Mouse (Mus musculus) limb, embryonic 10.5 days (tissue): ENCODE data around the gene Cped1. TPM values are rescaled to one million over a fixed set of nuclear protein-coding genes. Genes with fewer than 3 reads are reported as not detected.
A peak's percentile ranks its signal among the peaks of the same experiment; 100 is the strongest.
"Not testable (repeated sequence)": the region's sequence is repeated elsewhere in the genome, so short reads cannot be mapped to it uniquely, and the experiment has no call there.

Experiments
- DNase-seq: peaks from one replicate; pipeline ENCODE4 v3.0.0-alpha.2; 2017; ENCODE audit warnings: low spot score
- H3K27ac ChIP-seq: fragments of 300-500 bp; sonication (generic); 2 replicates; pipeline ENCODE4 v1.5.1; 2016; ENCODE audit warnings: mild to moderate bottlenecking
- H3K27me3 ChIP-seq: fragments of 300-500 bp; sonication (generic); 2 replicates; pipeline ENCODE4 v1.6.1; 2016; ENCODE audit warnings: low read depth, mild to moderate bottlenecking; ENCODE audit not compliant: poor library complexity, severe bottlenecking
- H3K36me3 ChIP-seq: fragments of 300-500 bp; sonication (generic); 2 replicates; pipeline ENCODE4 v1.6.1; 2016; ENCODE audit warnings: mild to moderate bottlenecking, moderate library complexity
- H3K4me1 ChIP-seq: fragments of 300-500 bp; sonication (generic); 2 replicates; pipeline ENCODE4 v1.6.1; 2016
- H3K4me3 ChIP-seq: fragments of 300-500 bp; sonication (generic); 2 replicates; pipeline ENCODE4 v1.5.1; 2016; ENCODE audit warnings: mild to moderate bottlenecking, moderate library complexity
- H3K9me3 ChIP-seq: fragments of 300-500 bp; sonication (generic); replicated peaks from 2 replicates; pipeline ENCODE4 v1.6.1; 2016; ENCODE audit warnings: mild to moderate bottlenecking
- WGBS: fragments of 180-500 bp; shearing (Covaris S2); methylation state at CpG from one replicate; pipeline ENCODE4 v1.1.7; 2016; 5-methylcytosine and 5-hydroxymethylcytosine counted together
- polyA plus RNA-seq: library from polyadenylated mRNA; unstranded; fragments of >200 nt; fragmentation: Nextera tagmentation; extraction: Ambion mirVana; gene quantifications from 2 replicates; pipeline ENCODE4 v1.2.1, GENCODE M21; 2016

Gene Cped1
- polyA plus RNA-seq, 1 experiment from 2014 or later: 63.8 TPM

GRCm38 (mm10) chr6:22262519-22262918 lies 276.8 kb downstream of the Cped1 start:
- DNase-seq: no peak
- WGBS: 57% methylated on average over 4 of the region's 4 CpGs
- Histone ChIP-seq H3K27me3 (no peaks in the 10 kb centered on the region), H3K9me3 (no peaks in the 10 kb centered on the region), H3K27ac (no peak overlapping the region), H3K4me1 (no peaks in the 10 kb centered on the region), H3K4me3 (no peak overlapping the region), H3K36me3 (no peaks in the 10 kb centered on the region)

DNA sequence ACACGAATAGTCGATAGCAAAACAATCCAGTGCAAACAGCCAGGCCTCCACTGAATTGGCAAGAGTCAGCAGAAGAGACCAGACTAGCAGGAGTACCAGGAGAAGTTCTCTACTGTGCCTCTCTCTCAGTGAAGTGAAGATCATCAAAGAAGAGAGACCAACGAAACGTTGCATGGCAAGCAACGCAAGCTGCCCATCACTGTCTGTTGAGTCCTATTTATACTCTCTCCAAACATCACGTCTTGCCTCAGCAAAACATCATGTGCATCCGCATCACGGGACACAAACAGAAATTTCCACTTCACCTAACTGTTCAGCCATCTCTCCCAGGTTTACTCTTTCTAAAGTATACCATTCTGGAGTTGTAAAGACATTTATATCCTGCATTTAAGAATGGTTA lies 278.4 kb downstream of the Cped1 start:
- H3K4me3 ChIP-seq, H3K4me1 ChIP-seq, H3K36me3 ChIP-seq, DNase-seq, H3K27me3 ChIP-seq, H3K27ac ChIP-seq, H3K9me3 ChIP-seq: not testable (repeated sequence)
- WGBS: 89% methylated on average over 8 of the region's 8 CpGs

GRCm38 (mm10) chr6:22266018-22266417 lies 280.3 kb downstream of the Cped1 start:
- 81% methylated on average over 4 of the region's 4 CpGs for WGBS
- H3K4me3 ChIP-seq: no peak overlapping the region
- no peaks in the 10 kb centered on the region for H3K36me3 ChIP-seq
- no peak for DNase-seq
- H3K4me1 ChIP-seq: no peaks in the 10 kb centered on the region
- no peak overlapping the region for H3K27ac ChIP-seq
- no peaks in the 10 kb centered on the region for H3K9me3 ChIP-seq
- H3K27me3 ChIP-seq: no peaks in the 10 kb centered on the region

GRCm38 (mm10) chr6:22267807-22268667 lies 282.3 kb downstream of the Cped1 start:
- no peaks in the 10 kb centered on the region for H3K4me1 ChIP-seq
- H3K4me3 ChIP-seq: no peak overlapping the region
- no peak for DNase-seq
- 77% methylated on average over 5 of the region's 5 CpGs for WGBS
- H3K36me3 ChIP-seq: no peaks in the 10 kb centered on the region
- H3K27ac ChIP-seq: no peak overlapping the region
- H3K27me3 ChIP-seq: no peaks in the 10 kb centered on the region
- H3K9me3 ChIP-seq: no peaks in the 10 kb centered on the region

DNA sequence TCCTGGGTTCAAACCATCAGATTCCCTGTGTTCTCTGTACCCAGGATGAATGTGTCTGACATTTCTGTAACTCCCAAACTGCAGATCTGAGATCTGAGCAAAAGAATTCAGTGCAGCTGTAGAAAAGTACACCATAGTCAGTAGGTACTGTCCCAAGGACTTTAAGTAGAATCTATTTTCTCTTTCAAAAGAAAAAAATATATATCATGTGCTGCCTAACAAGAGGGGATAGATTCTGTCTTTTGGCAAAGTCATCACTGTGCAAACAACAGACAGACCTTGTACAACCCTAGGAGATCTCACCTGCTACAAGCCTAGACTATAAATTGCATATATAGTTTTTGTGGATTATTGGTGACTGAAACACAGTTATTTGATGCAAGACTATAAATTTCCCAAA lies 283.0 kb downstream of the Cped1 start:
- no peaks in the 10 kb centered on the region for H3K9me3 ChIP-seq
- H3K27me3 ChIP-seq: no peaks in the 10 kb centered on the region
- no peaks in the 10 kb centered on the region for H3K36me3 ChIP-seq
- H3K4me3 ChIP-seq: no peak overlapping the region
- H3K27ac ChIP-seq: no peak overlapping the region
- H3K4me1 ChIP-seq: no peaks in the 10 kb centered on the region
- DNase-seq: no peak

DNA sequence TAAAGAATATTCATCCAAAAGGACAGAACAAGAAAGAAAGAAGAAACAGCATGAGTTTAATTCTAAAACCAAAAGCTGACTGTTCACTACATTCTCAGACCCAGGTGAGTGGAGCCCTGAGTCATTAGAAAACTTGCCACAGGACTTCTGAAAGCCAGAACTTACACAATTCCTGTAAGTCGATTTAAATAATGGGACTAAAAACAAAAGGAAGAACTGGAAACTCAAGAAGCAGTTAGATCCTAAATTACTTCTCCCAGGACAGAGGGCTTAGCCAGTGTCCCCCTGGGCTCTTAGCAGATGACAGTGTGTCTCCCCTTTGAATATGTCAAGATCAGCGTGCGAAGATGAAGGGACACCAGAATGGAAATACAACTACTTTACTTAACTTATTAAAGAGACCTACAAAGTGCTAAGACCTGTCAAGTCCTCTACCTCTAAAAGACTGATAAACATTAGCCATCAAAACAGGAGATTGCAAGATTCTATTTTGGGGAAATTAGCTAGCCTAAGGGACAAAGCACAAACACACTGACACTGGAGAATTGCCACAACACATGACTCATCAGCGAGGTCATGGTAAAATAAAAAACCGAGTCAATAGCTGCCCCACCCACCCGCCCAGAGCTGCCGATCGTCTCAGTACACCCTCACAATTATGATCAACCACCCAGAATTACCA lies 284.3 kb downstream of the Cped1 start:
- Histone ChIP-seq H3K27ac (no peak overlapping the region), H3K9me3 (no peaks in the 10 kb centered on the region), H3K4me1 (no peaks in the 10 kb centered on the region), H3K27me3 (no peaks in the 10 kb centered on the region), H3K4me3 (no peak overlapping the region), H3K36me3 (no peaks in the 10 kb centered on the region)
- WGBS: 84% methylated on average over 8 of the region's 8 CpGs
- DNase-seq: no peak

DNA sequence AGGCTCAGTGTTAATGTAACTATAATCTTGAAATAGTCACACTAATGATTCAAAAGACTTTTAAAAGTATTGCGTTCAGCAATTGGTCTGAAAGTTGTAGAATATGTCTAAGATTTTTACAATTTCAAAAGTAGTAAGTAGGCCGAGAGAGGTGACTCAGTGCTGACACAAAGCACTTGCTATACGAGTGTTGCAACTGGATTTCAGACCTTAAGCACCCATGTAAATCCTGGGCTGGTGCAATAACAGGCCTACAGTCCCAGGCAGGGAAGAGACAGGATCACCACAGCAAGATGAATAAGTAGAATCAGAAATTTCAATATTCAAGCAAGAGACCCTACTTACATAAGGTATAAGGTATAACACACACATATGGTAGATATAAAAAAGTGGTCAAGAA lies 292.2 kb downstream of the Cped1 start:
- 91% methylated on average over 3 of the region's 3 CpGs for WGBS
- Histone ChIP-seq H3K4me3 (no peak overlapping the region), H3K27me3 (no peaks in the 10 kb centered on the region), H3K36me3 (no peaks in the 10 kb centered on the region), H3K9me3 (no peaks in the 10 kb centered on the region), H3K27ac (no peak overlapping the region), H3K4me1 (peaks cover 21% of the 10 kb centered on the region)
- DNase-seq: no peak

DNA sequence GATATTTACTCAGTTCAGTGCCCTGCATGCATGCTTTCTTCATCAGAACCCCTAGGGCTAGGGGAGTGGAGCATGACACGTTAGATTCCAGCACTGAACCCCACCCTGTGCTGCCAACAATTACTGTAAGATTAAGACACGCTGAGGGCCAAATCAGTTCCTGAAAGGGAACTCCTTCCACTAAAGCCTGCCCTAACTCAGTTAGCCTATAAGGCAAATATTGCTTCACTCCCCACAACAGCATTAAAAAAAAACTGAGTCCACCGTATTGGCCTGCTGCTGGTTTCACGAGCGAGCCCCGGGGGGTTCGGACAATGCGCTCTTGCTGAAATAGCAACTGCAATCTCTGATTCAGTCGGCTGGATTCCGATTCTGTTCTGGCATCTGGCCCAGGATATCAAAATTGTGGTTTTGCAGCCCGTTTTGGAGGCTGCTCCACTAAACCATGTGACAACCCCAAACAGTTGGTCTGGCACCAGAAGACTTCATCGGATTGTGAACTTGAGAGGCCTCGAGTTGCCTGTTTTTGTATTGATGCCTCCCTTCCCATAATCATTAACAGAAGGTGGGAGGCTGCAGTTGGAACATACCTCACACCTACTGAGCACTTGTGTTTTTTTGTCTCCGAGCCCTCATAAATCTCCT lies 294.6 kb downstream of the Cped1 start:
- WGBS: 62% methylated on average over 14 of the region's 14 CpGs
- H3K27me3 ChIP-seq: no peaks in the 10 kb centered on the region
- DNase-seq: no peak

DNA sequence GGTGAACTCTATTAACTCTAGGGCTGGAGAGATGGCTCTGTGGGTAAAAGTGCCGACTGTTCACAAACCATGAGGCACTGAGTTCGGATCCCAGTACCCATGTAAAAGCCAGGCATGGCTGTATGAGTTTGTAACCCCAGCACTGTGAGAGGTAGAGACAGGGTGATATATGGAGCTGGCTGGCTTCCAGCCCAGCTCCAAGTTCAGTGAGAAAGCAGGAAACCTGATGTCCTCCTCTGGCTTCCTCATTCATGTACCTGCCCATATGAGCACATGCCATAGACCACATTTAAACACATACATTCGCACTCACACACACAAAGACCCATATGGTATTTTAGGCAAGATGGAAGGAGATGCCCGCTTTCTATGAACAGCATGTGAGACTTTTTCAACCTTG lies 296.7 kb downstream of the Cped1 start:
- no peak for DNase-seq
- H3K4me3 ChIP-seq: no peak overlapping the region
- H3K27ac ChIP-seq: no peak overlapping the region
- 96% methylated on average over 4 of the region's 4 CpGs for WGBS
- no peaks in the 10 kb centered on the region for H3K36me3 ChIP-seq
- no peaks in the 10 kb centered on the region for H3K9me3 ChIP-seq
- peaks cover 13% of the 10 kb centered on the region for H3K27me3 ChIP-seq
- H3K4me1 ChIP-seq: peaks cover 21% of the 10 kb centered on the region

More for the DNA sequence above, 294.6 kb downstream of the Cped1 start:
- peak overlapping the region; percentile 64 for H3K27ac ChIP-seq
- peaks cover 21% of the 10 kb centered on the region for H3K4me1 ChIP-seq
- no peak overlapping the region for H3K4me3 ChIP-seq
- no peaks in the 10 kb centered on the region for H3K36me3 ChIP-seq
- no peaks in the 10 kb centered on the region for H3K9me3 ChIP-seq

DNA sequence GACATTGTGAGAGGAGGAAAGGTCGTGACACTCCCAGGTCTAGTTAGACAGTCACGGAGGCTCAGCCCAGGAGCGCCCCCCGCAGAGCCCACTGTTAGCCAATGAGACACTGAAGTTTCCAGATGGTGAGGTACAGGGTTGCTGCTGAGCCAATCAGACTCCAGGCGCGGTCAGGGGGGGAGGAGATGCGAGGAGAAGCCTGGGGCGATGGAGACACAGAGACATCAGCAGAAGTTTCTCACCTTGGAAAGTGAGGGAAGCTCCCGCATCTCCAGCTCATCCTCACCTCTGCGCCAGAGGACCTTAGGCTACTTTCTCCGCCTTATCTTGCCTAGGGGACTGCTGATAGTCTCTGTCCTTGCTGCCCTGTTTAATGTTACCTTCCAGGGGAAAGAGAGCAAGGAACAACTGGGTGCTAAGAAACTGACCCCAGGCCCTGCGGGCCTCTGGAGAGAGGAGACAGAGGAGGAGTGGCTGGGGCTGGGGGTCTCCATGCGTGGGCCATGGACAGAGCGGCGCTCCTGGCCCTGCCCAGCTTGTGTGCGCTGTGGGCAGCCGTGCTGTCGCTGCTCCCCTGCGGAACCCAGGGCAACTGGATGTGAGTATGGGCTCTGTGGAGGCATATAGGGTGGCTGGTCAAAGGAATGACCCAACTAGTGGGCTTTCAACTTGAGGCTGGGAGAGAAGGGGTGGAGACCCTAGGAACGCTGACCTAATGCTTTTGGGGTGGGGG lies 302.5 kb downstream of the Cped1 start, which contains the start of gene Wnt16:
TSS of gene Wnt16 (plus strand) at position 224 of the 733 bp plus-strand sequence.
- no peaks in the 10 kb centered on the region for H3K36me3 ChIP-seq
- peak within 1 kb of the TSS; percentile 51 for H3K27ac ChIP-seq

GRCm38 (mm10) chr6:22288737-22289460 lies 303.2 kb downstream of the Cped1 start:
- peaks cover 44% of the 10 kb centered on the region for H3K27me3 ChIP-seq

More for the DNA sequence above, 302.5 kb downstream of the Cped1 start, which contains the start of gene Wnt16:
- Histone ChIP-seq H3K4me3 (peak within 1 kb of the TSS; percentile 57), H3K4me1 (peaks cover 25% of the 10 kb centered on the region), H3K9me3 (no peaks in the 10 kb centered on the region), H3K27me3 (peaks cover 44% of the 10 kb centered on the region)
- WGBS: under 1% methylated on average over 20 of the region's 20 CpGs
- DNase-seq: peak; percentile 62

DNA sequence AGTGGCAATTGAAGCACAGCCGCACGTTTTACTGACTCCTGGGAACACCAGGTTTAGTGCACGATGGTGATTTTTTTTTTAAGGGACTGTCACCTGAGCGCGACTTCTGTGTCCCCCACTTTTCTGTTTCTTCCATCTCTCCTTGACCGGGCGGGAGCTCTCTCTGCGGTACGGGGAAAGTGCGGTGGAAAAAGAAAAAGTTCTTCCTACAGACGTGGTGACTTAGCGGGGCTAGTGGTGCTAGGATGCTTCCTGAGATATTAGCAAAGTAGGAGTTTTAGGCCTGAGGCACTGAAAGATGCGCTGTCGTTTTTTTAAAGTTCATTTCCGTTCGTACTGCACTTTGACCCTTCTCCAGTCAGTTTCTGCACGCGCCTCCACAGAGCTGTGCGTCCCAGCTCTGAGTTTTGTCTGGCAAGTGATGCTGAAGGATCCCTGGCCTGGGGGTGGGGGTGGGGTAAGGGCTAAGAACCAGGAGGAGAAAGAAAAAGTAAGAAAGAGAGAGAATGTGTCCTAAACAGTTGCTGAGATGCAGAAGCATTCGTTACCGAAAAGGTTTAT lies 303.8 kb downstream of the Cped1 start:
- Histone ChIP-seq H3K27me3 (peaks cover 44% of the 10 kb centered on the region), H3K4me1 (peaks cover 25% of the 10 kb centered on the region), H3K9me3 (no peaks in the 10 kb centered on the region), H3K36me3 (no peaks in the 10 kb centered on the region), H3K4me3 (peak overlapping the region; percentile 57), H3K27ac (0 out of 2 replicates have a peak overlapping the region, but pooled peaks have one; percentile 51)
- 2% methylated on average over 21 of the region's 21 CpGs for WGBS
- DNase-seq: peak; percentile 62

More at GRCm38 (mm10) chr6:22288737-22289460, 303.2 kb downstream of the Cped1 start:
- H3K9me3 ChIP-seq: no peaks in the 10 kb centered on the region
- H3K36me3 ChIP-seq: no peaks in the 10 kb centered on the region
- H3K27ac ChIP-seq: peak overlapping the region; percentile 51
- DNase-seq: peak; percentile 73
- H3K4me3 ChIP-seq: peak overlapping the region; percentile 57
- WGBS: under 1% methylated on average over 38 of the region's 38 CpGs
- peaks cover 25% of the 10 kb centered on the region for H3K4me1 ChIP-seq
